Mouse (Mus musculus) CD8-positive naive resting alpha-beta T cell, adult 2 months (primary cell): Measurements from ENCODE around the gene Gatad2b.
"Not testable (repeated sequence)": the region's sequence is repeated elsewhere in the genome, so short reads cannot be mapped to it uniquely, and the experiment has no call there.

ENCODE experiments used
- DNase-seq, 2 experiments: peaks; one replicate each; pipeline ENCODE4 v3.0.0; 2022; ENCODE audit warnings: low read depth in 2 of 2, low spot score in 2 of 2

Gene Gatad2b

GRCm38 (mm10) chr3:90292345-90293275 is at the start of gene Gatad2b:
TSS of gene Gatad2b (plus strand) at chr3:90293178.
- peak; percentile 98 for DNase-seq

GRCm38 (mm10) chr3:90245406-90245805 is 47.6 kb upstream of the Gatad2b start:
- DNase-seq: no peak

- DNase-seq: no peak
Observed at GRCm38 (mm10) chr3:90247630-90247959, 45.4 kb upstream of the Gatad2b start.

- peak; percentile 70 to 79 for DNase-seq
Observed at GRCm38 (mm10) chr3:90247960-90248745, 44.8 kb upstream of the Gatad2b start, which contains the start of gene Slc39a1. TSS of gene Slc39a1 (plus strand) at chr3:90248172.

GRCm38 (mm10) chr3:90248746-90249100 is 44.3 kb upstream of the Gatad2b start:
- DNase-seq: no peak

- no peak for DNase-seq
Observed at GRCm38 (mm10) chr3:90250791-90251190, 42.2 kb upstream of the Gatad2b start.

- DNase-seq: not testable (repeated sequence)
Observed at GRCm38 (mm10) chr3:90251731-90252226, 41.2 kb upstream of the Gatad2b start.

- not testable (repeated sequence) for DNase-seq
Observed at GRCm38 (mm10) chr3:90252659-90253058, 40.3 kb upstream of the Gatad2b start.

GRCm38 (mm10) chr3:90253174-90253573 is 39.8 kb upstream of the Gatad2b start:
- not testable (repeated sequence) for DNase-seq

- DNase-seq: peak; percentile 84 to 87
Observed at GRCm38 (mm10) chr3:90253653-90254418, 39.1 kb upstream of the Gatad2b start, which contains the start of gene Crtc2. TSS of gene Crtc2 (plus strand) at chr3:90254163.

- no peak for DNase-seq
Observed at GRCm38 (mm10) chr3:90254419-90255193, 38.4 kb upstream of the Gatad2b start.

GRCm38 (mm10) chr3:90255194-90255565 is 37.8 kb upstream of the Gatad2b start:
- no peak for DNase-seq

GRCm38 (mm10) chr3:90255784-90256353 is 37.1 kb upstream of the Gatad2b start:
- DNase-seq: no peak

GRCm38 (mm10) chr3:90256731-90257530 is 36.0 kb upstream of the Gatad2b start:
- DNase-seq: no peak

- no peak for DNase-seq
Observed at GRCm38 (mm10) chr3:90258521-90258920, 34.5 kb upstream of the Gatad2b start.

GRCm38 (mm10) chr3:90263121-90263771 is 29.7 kb upstream of the Gatad2b start:
- DNase-seq: no peak

GRCm38 (mm10) chr3:90264687-90265033 is 28.3 kb upstream of the Gatad2b start:
- no peak for DNase-seq

- DNase-seq: peak; percentile 85 to 86
Observed at GRCm38 (mm10) chr3:90265034-90265931, 27.7 kb upstream of the Gatad2b start, which contains the start of gene Dennd4b. TSS of gene Dennd4b (plus strand) at chr3:90265185.
